Mouse (Mus musculus) adrenal gland, adult 2 months (tissue): ENCODE data around the gene Ncapg. TPM values are rescaled to one million over a fixed set of nuclear protein-coding genes. Genes with fewer than 3 reads are reported as not detected.
A peak's percentile ranks its signal among the peaks of the same experiment; 100 is the strongest.
"Not testable (repeated sequence)": the region's sequence is repeated elsewhere in the genome, so short reads cannot be mapped to it uniquely, and the experiment has no call there.

Source experiments
- DNase-seq: peaks from one replicate; pipeline ENCODE4 v3.0.0; 2021
- long read RNA-seq: library from polyadenylated mRNA; stranded (forward); transcript quantifications from one replicate; pipeline ENCODE4 v2.0.0, GENCODE M21; 2021
- polyA plus RNA-seq: library from polyadenylated mRNA; depleted of rRNA; stranded (reverse); fragments of >200 nt; gene quantifications from 2 replicates; pipeline ENCODE4 v1.2.3, GENCODE M21; 2012; rRNA removed
- total RNA-seq, 2 experiments: library from RNA; stranded (reverse); gene quantifications; 2 replicates each; pipeline ENCODE4 v1.2.3; 2021

Ncapg gene
- under 1 TPM; 0.73 to 0.98 TPM for total RNA-seq
- 0.09 and 0.10 TPM in 2 replicates for polyA plus RNA-seq
- long read RNA-seq, partial matches to known transcripts = 0 of 1 reads
- long read RNA-seq, other reads (novel, unspliced or antisense) = 0 of 1 reads

- DNase-seq = peak; percentile 99
Observed at GRCm38 (mm10) chr5:45669598-45670279, at the start of gene Ncapg. TSS of gene Ncapg (plus strand) at chr5:45669919.

- no peak for DNase-seq
Observed at GRCm38 (mm10) chr5:45621511-45621910, 48.2 kb upstream of the Ncapg start.

GRCm38 (mm10) chr5:45627771-45628170 is 41.9 kb upstream of the Ncapg start:
- no peak for DNase-seq

- DNase-seq = no peak
Observed at GRCm38 (mm10) chr5:45629470-45629869, 40.2 kb upstream of the Ncapg start.

GRCm38 (mm10) chr5:45638378-45638777 is 31.3 kb upstream of the Ncapg start:
- no peak for DNase-seq

GRCm38 (mm10) chr5:45638806-45639714 is 30.7 kb upstream of the Ncapg start, which contains the start of gene Fam184b:
TSS of gene Fam184b (minus strand) at chr5:45639614.
- DNase-seq = peak; percentile 51

GRCm38 (mm10) chr5:45639715-45640092 is 30.0 kb upstream of the Ncapg start:
- DNase-seq = no peak

GRCm38 (mm10) chr5:45651026-45651703 is 18.6 kb upstream of the Ncapg start:
- no peak for DNase-seq

- DNase-seq = not testable (repeated sequence)
Observed at GRCm38 (mm10) chr5:45658406-45658805, 11.3 kb upstream of the Ncapg start.

GRCm38 (mm10) chr5:45668324-45668723 is 1.4 kb upstream of the Ncapg start:
- DNase-seq = no peak

- DNase-seq = peak; percentile 2
Observed at GRCm38 (mm10) chr5:45668831-45669230, 888 bp upstream of the Ncapg start.

- no peak for DNase-seq
Observed at GRCm38 (mm10) chr5:45669234-45669597, 503 bp upstream of the Ncapg start.

- no peak for DNase-seq
Observed at GRCm38 (mm10) chr5:45670280-45670670, 556 bp downstream of the Ncapg start.

GRCm38 (mm10) chr5:45670894-45671494 is 1.3 kb downstream of the Ncapg start:
- DNase-seq = no peak

- DNase-seq = no peak
Observed at GRCm38 (mm10) chr5:45675032-45675431, 5.3 kb downstream of the Ncapg start.

- no peak for DNase-seq
Observed at GRCm38 (mm10) chr5:45677639-45678038, 7.9 kb downstream of the Ncapg start.

GRCm38 (mm10) chr5:45679955-45680354 is 10.2 kb downstream of the Ncapg start:
- no peak for DNase-seq

GRCm38 (mm10) chr5:45683388-45683787 is 13.7 kb downstream of the Ncapg start:
- DNase-seq = no peak

GRCm38 (mm10) chr5:45685243-45685642 is 15.5 kb downstream of the Ncapg start:
- DNase-seq = no peak

GRCm38 (mm10) chr5:45686223-45686622 is 16.5 kb downstream of the Ncapg start:
- no peak for DNase-seq

- no peak for DNase-seq
Observed at GRCm38 (mm10) chr5:45689152-45689551, 19.4 kb downstream of the Ncapg start.

- DNase-seq = no peak
Observed at GRCm38 (mm10) chr5:45690802-45691201, 21.1 kb downstream of the Ncapg start.
